Mouse (Mus musculus) heart, postnatal 0 days (tissue): ENCODE results near the gene Xab2. TPM values are rescaled to one million over a fixed set of nuclear protein-coding genes. Genes with fewer than 3 reads are reported as not detected.
A peak's percentile ranks its signal among the peaks of the same experiment; 100 is the strongest.

Experiments
- ATAC-seq: fragments of 200-750 bp; cut with Nextera tagmentation; 2 replicates; pipeline ENCODE4 v1.8.0; 2017; ENCODE audit warnings: low read depth, moderate number of reproducible peaks, moderate library complexity; ENCODE audit not compliant: insufficient read depth
- DNase-seq: peaks from one replicate; pipeline ENCODE4 v3.0.0-alpha.2; 2016; ENCODE audit warnings: low spot score
- H3K27ac ChIP-seq: fragments of 300-500 bp; sonication (generic); 2 replicates; pipeline ENCODE4 v1.5.1; 2014; ENCODE audit warnings: low read depth, mild to moderate bottlenecking
- H3K27me3 ChIP-seq: fragments of 300-500 bp; sonication (generic); 2 replicates; pipeline ENCODE4 v1.6.1; 2014; ENCODE audit warnings: low read length, mixed read lengths; ENCODE audit not compliant: control insufficient read depth, insufficient read depth
- H3K36me3 ChIP-seq: fragments of 300-500 bp; sonication (generic); replicated peaks from 2 replicates; pipeline ENCODE4 v1.6.1; 2014; ENCODE audit warnings: low read length, mixed read lengths; ENCODE audit not compliant: control insufficient read depth, insufficient read depth
- H3K4me1 ChIP-seq: fragments of 300-500 bp; sonication (generic); 2 replicates; pipeline ENCODE4 v1.6.1; 2014; ENCODE audit warnings: antibody characterized with exemption; ENCODE audit not compliant: control insufficient read depth, insufficient read depth
- H3K4me2 ChIP-seq: fragments of 300-500 bp; sonication (generic); 2 replicates; pipeline ENCODE4 v1.6.1; 2014; ENCODE audit warnings: low read depth, mild to moderate bottlenecking, low read length, moderate library complexity
- H3K4me3 ChIP-seq: fragments of 300-500 bp; sonication (generic); 2 replicates; pipeline ENCODE4 v1.5.1; 2014; ENCODE audit warnings: low read depth, low read length
- H3K9ac ChIP-seq: fragments of 300-500 bp; sonication (generic); replicated peaks from 2 replicates; pipeline ENCODE4 v1.6.1; 2014; ENCODE audit warnings: low read depth, low read length, mixed read lengths
- H3K9me3 ChIP-seq: fragments of 300-500 bp; sonication (generic); replicated peaks from 2 replicates; pipeline ENCODE4 v1.6.1; 2016; ENCODE audit warnings: low read length; ENCODE audit not compliant: control insufficient read depth
- CTCF ChIP-seq: IDR thresholded peaks from 2 replicates; pipeline ENCODE4 v1.5.1; 2016; ENCODE audit warnings: antibody characterized with exemption, control low read depth, low read depth
- EP300 ChIP-seq: IDR thresholded peaks from 2 replicates; pipeline ENCODE4 v1.6.1; 2016; ENCODE audit warnings: antibody characterized with exemption, low read depth
- WGBS: fragments of 180-500 bp; shearing (Covaris S2); extraction: QIAGEN DNeasy Blood & Tissue Kit; methylation state at CpG from one replicate; pipeline ENCODE4 v1.1.7; 2014; 5-methylcytosine and 5-hydroxymethylcytosine counted together
- polyA plus RNA-seq: library from polyadenylated mRNA; unstranded; fragments of >200 nt; fragmentation: Nextera tagmentation; extraction: Ambion mirVana; gene quantifications from 2 replicates; pipeline ENCODE4 v1.2.1, GENCODE M21; 2015
- total RNA-seq: library from RNA; depleted of rRNA; stranded (reverse); fragments of >200 nt; gene quantifications from 2 replicates; pipeline ENCODE4 v1.2.3, GENCODE M21; 2014; ENCODE audit warnings: low replicate concordance; rRNA removed

The Xab2 gene
- total RNA-seq (26.8 and 27.0 TPM in 2 replicates), polyA plus RNA-seq (20.0 TPM in 2 replicates)

- ATAC-seq (peak; percentile 98), DNase-seq (peak; percentile 98)
- Histone ChIP-seq H3K9me3 (no peaks in the 10 kb centered on the region), H3K4me1 (peaks cover 12% of the 10 kb centered on the region), H3K4me3 (peak within 1 kb of the TSS; percentile 74), H3K36me3 (peaks cover 20% of the 10 kb centered on the region), H3K27ac (no peak within 1 kb of the TSS), H3K27me3 (no peaks in the 10 kb centered on the region), H3K4me2 (peak within 1 kb of the TSS; percentile 93), H3K9ac (peak within 1 kb of the TSS; percentile 75)
- under 1% methylated on average over 37 of the region's 37 CpGs for WGBS
- no peak; the same call in 1 of the 2 replicates for TF ChIP-seq EP300
- no peak for TF ChIP-seq CTCF
Observed at GRCm38 (mm10) chr8:3621199-3621970, at the start of gene Xab2, which contains the start of gene Pet100. Xab2 (minus strand) TSS chr8:3621316. Pet100 (plus strand) TSS chr8:3621548.

GRCm38 (mm10) chr8:3670388-3670787 lies 49.3 kb upstream of the Xab2 start:
- WGBS: 74% methylated on average over 2 of the region's 2 CpGs
- no peak overlapping the region for H3K27ac ChIP-seq
- DNase-seq (no peak), ATAC-seq (no peak)
- H3K9me3 ChIP-seq: no peaks in the 10 kb centered on the region
- H3K36me3 ChIP-seq: no peaks in the 10 kb centered on the region
- no peaks in the 10 kb centered on the region for H3K27me3 ChIP-seq
- no peak overlapping the region for H3K4me3 ChIP-seq
- TF ChIP-seq EP300: no peak
- TF ChIP-seq CTCF: no peak
- no peak overlapping the region for H3K4me2 ChIP-seq
- no peak overlapping the region for H3K9ac ChIP-seq
- H3K4me1 ChIP-seq: no peaks in the 10 kb centered on the region

GRCm38 (mm10) chr8:3665507-3665906 lies 44.4 kb upstream of the Xab2 start, which contains the start of gene Mcemp1:
Mcemp1 (plus strand) TSS chr8:3665754.
- H3K9me3 ChIP-seq: no peaks in the 10 kb centered on the region
- H3K4me1 ChIP-seq: no peaks in the 10 kb centered on the region
- H3K36me3 ChIP-seq: no peaks in the 10 kb centered on the region
- no peak within 1 kb of the TSS for H3K4me3 ChIP-seq
- TF ChIP-seq EP300: no peak
- no peak for TF ChIP-seq CTCF
- H3K9ac ChIP-seq: no peak within 1 kb of the TSS
- H3K27me3 ChIP-seq: no peaks in the 10 kb centered on the region
- 52% methylated on average over 6 of the region's 6 CpGs for WGBS
- H3K4me2 ChIP-seq: no peak within 1 kb of the TSS
- ATAC-seq (no peak), DNase-seq (no peak)
- H3K27ac ChIP-seq: no peak within 1 kb of the TSS

GRCm38 (mm10) chr8:3664405-3664804 lies 43.3 kb upstream of the Xab2 start:
- 56% methylated on average over 5 of the region's 5 CpGs for WGBS

GRCm38 (mm10) chr8:3660889-3661288 lies 39.8 kb upstream of the Xab2 start:
- H3K36me3 ChIP-seq: no peaks in the 10 kb centered on the region
- 69% methylated on average over 8 of the region's 8 CpGs for WGBS
- TF ChIP-seq EP300 (no peak), CTCF (no peak)
- no peaks in the 10 kb centered on the region for H3K9me3 ChIP-seq
- DNase-seq: no peak
- no peaks in the 10 kb centered on the region for H3K27me3 ChIP-seq
- no peak overlapping the region for H3K4me2 ChIP-seq
- ATAC-seq: no peak
- no peak overlapping the region for H3K27ac ChIP-seq
- no peaks in the 10 kb centered on the region for H3K4me1 ChIP-seq
- no peak overlapping the region for H3K9ac ChIP-seq
- no peak overlapping the region for H3K4me3 ChIP-seq

More at GRCm38 (mm10) chr8:3664405-3664804, 43.3 kb upstream of the Xab2 start:
- no peak overlapping the region for H3K9ac ChIP-seq
- H3K27ac ChIP-seq: no peak overlapping the region
- H3K4me1 ChIP-seq: no peaks in the 10 kb centered on the region
- no peaks in the 10 kb centered on the region for H3K9me3 ChIP-seq
- DNase-seq (no peak), ATAC-seq (no peak)
- TF ChIP-seq EP300: no peak
- no peak for TF ChIP-seq CTCF
- no peaks in the 10 kb centered on the region for H3K36me3 ChIP-seq
- H3K27me3 ChIP-seq: no peaks in the 10 kb centered on the region
- H3K4me2 ChIP-seq: no peak overlapping the region
- no peak overlapping the region for H3K4me3 ChIP-seq
